In the genomic region with DNA sequence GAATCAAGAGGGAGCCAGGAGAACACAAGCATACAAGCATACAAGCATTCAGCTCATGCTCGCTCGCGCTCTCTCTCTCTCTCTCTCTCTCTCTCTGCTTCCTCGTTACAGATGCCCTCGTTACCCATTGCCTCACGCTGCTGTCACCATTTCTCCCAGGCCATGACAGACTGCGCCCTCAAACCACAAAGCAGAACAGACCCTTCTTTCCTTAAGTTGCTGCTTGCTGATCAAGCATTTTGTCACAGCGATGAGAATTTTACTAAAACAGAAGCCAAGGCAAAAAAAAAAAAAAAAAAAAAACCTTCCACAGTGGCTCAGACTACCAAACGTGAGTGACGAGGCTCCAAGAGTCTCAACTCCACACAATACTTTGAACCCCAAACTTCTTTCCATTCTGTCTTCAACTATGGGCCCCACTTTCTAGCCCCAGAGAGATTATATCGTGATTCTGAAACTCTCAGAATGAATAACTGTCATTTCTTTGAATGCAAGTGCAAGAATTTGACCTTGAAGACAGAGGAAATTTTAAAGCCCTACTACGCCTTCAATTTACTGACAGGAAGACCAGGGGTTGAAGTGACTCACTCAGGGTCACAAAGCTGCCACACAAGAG, we compare ENCODE assay signal across 10 mouse cellular contexts. TPM values are rescaled to one million over a fixed set of nuclear protein-coding genes. Genes with fewer than 3 reads are reported as not detected.
A peak's percentile ranks its signal among the peaks of the same experiment; 100 is the strongest.
DNase-seq lines count a peak whose midpoint lies in the region; ATAC-seq and TF ChIP-seq lines count a peak whose summit lies in the region.
"Had no signal": no experiment of that assay in that cellular context is flagged by ENCODE, and none has a peak within 500 bp of the region (broad histone marks: within the 10 kb centered on the region; RNA-seq: fewer than 3 reads in every experiment).

No protein-coding gene starts in this region.

- H3K27ac ChIP-seq in heart, adult 2 months = no peak overlapping the region
- 0 out of 2 replicates have a peak overlapping the region, but pooled peaks have one; percentile 24 for H3K27ac ChIP-seq in embryonic facial prominence, embryonic 10.5 days (replicated peaks)
- H3K27ac ChIP-seq in macrophage = peak overlapping the region; percentile 89
- H3K27ac ChIP-seq in forebrain, embryonic 11.5 days (ENCODE audit: low read depth, low read length) = no peak overlapping the region
- H3K27ac ChIP-seq in lung, postnatal 0 days (ENCODE audit: low read length) = no peak overlapping the region

- no peak for TF ChIP-seq CTCF in heart, adult 2 months (IDR thresholded peaks at IDR 0.05)
- no peak for TF ChIP-seq CTCF in lung, postnatal 0 days (IDR thresholded peaks at IDR 0.05)

- no peak overlapping the region for H3K9ac ChIP-seq in heart, adult 2 months (ENCODE audit: low read depth, low read length)
- no peak overlapping the region for H3K9ac ChIP-seq in forebrain, embryonic 11.5 days (ENCODE audit: low read length)
- no peak overlapping the region for H3K9ac ChIP-seq in lung, postnatal 0 days (replicated peaks; ENCODE audit: low read depth)

- no peak overlapping the region for H3K4me2 ChIP-seq in forebrain, embryonic 11.5 days (ENCODE audit: low read depth, low read length, severe bottlenecking)
- no peak overlapping the region for H3K4me2 ChIP-seq in lung, postnatal 0 days (replicated peaks; ENCODE audit: low read depth, low read length)
- H3K4me2 ChIP-seq: heart, embryonic 11.5 days had no signal

- H3K79me2 ChIP-seq in heart, adult 2 months (replicated peaks; ENCODE audit: control insufficient read depth, insufficient read depth, low read length) = no peaks in the 10 kb centered on the region
- H3K79me2 ChIP-seq in macrophage (ENCODE audit: inconsistent target) = peaks cover 26% of the 10 kb centered on the region; the same call in 1 of the 2 replicates

- WGBS in heart, adult 2 months = 84% methylated on average over 12 of the region's 12 CpGs
- 79% methylated on average over 12 of the region's 12 CpGs for WGBS in embryonic facial prominence, embryonic 10.5 days
- WGBS in macrophage (ENCODE audit: missing documents) = 6% methylated on average over 12 of the region's 12 CpGs
- 82% methylated on average over 12 of the region's 12 CpGs for WGBS in forebrain, embryonic 11.5 days
- WGBS in lung, postnatal 0 days = 69% methylated on average over 12 of the region's 12 CpGs

- intact Hi-C loops in heart, adult 2 months (cut with DNase I) = no loop called here

- DNase-seq in heart, adult 2 months = no peak
- no peak for DNase-seq in heart, adult 18-20 months
- peak; percentile 87 for DNase-seq in 416B (ENCODE audit: low read depth)
- no peak for DNase-seq in embryonic facial prominence, embryonic 10.5 days (ENCODE audit: low spot score)
- DNase-seq in forebrain, embryonic 11.5 days (ENCODE audit: low spot score) = no peak
- DNase-seq in cerebellum, postnatal 4 days (ENCODE audit: low spot score in 2 of 2) = no peak
- no peak for DNase-seq in lung, postnatal 0 days (ENCODE audit: low spot score)
- DNase-seq: adrenal gland, adult 8-10 months had no signal

- TF ChIP-seq EP300 in heart, adult 2 months (IDR thresholded peaks at IDR 0.05; ENCODE audit: insufficient read depth, low read depth, low read length) = peak; percentile 40; the same call in 1 of the 2 replicates
- TF ChIP-seq EP300 in lung, postnatal 0 days (IDR thresholded peaks at IDR 0.05) = no peak

- H3K27me3 ChIP-seq in heart, adult 2 months (ENCODE audit: control insufficient read depth, insufficient read depth, low read length) = no peaks in the 10 kb centered on the region
- H3K27me3 ChIP-seq in embryonic facial prominence, embryonic 10.5 days (replicated peaks; ENCODE audit: low read depth, poor library complexity, severe bottlenecking) = no peaks in the 10 kb centered on the region
- H3K27me3 ChIP-seq in forebrain, embryonic 11.5 days (ENCODE audit: control insufficient read depth, insufficient read depth, low read length) = no peaks in the 10 kb centered on the region
- H3K27me3 ChIP-seq in lung, postnatal 0 days (replicated peaks; ENCODE audit: insufficient read depth, low read length) = no peaks in the 10 kb centered on the region

- no peak for ATAC-seq in forebrain, embryonic 11.5 days (replicated peaks; ENCODE audit: low FRiP score)
- ATAC-seq in lung, postnatal 0 days = no peak; the same call in 1 of the 2 replicates

- TF ChIP-seq POLR2A in heart, adult 2 months (IDR thresholded peaks at IDR 0.05; ENCODE audit: insufficient read depth, low read depth, low read length) = no peak

- H3K36me3 ChIP-seq in heart, adult 2 months (ENCODE audit: control insufficient read depth, insufficient read depth, low read length) = no peaks in the 10 kb centered on the region
- H3K36me3 ChIP-seq in embryonic facial prominence, embryonic 10.5 days (replicated peaks) = peaks cover 22% of the 10 kb centered on the region
- no peaks in the 10 kb centered on the region for H3K36me3 ChIP-seq in macrophage (ENCODE audit: inconsistent target)
- H3K36me3 ChIP-seq in forebrain, embryonic 11.5 days (ENCODE audit: control insufficient read depth, insufficient read depth, low read length) = no peaks in the 10 kb centered on the region
- H3K36me3 ChIP-seq in lung, postnatal 0 days (ENCODE audit: insufficient read depth, low read length) = no peaks in the 10 kb centered on the region

- H3K4me1 ChIP-seq in heart, adult 2 months (ENCODE audit: control insufficient read depth, insufficient read depth, low read length) = peaks cover 20% of the 10 kb centered on the region
- peaks cover 97% of the 10 kb centered on the region for H3K4me1 ChIP-seq in embryonic facial prominence, embryonic 10.5 days
- H3K4me1 ChIP-seq in forebrain, embryonic 11.5 days (replicated peaks; ENCODE audit: control insufficient read depth, insufficient read depth, low read length) = 0 out of 2 replicates have a peak, but pooled peaks cover 2% of the 10 kb centered on the region
- peaks cover 37% of the 10 kb centered on the region for H3K4me1 ChIP-seq in lung, postnatal 0 days (ENCODE audit: insufficient read depth, low read depth, low read length)

- no peaks in the 10 kb centered on the region for H3K9me3 ChIP-seq in embryonic facial prominence, embryonic 10.5 days
- H3K9me3 ChIP-seq in forebrain, embryonic 11.5 days (ENCODE audit: control insufficient read depth, low read length) = no peaks in the 10 kb centered on the region
- H3K9me3 ChIP-seq in lung, postnatal 0 days (ENCODE audit: low read length) = no peaks in the 10 kb centered on the region

- H3K4me3 ChIP-seq in heart, adult 2 months = no peak overlapping the region
- no peak overlapping the region for H3K4me3 ChIP-seq in embryonic facial prominence, embryonic 10.5 days
- H3K4me3 ChIP-seq in macrophage (ENCODE audit: inconsistent target) = no peak overlapping the region
- no peak overlapping the region for H3K4me3 ChIP-seq in forebrain, embryonic 11.5 days (ENCODE audit: low read depth, low read length)
- no peak overlapping the region for H3K4me3 ChIP-seq in lung, postnatal 0 days (ENCODE audit: low read depth, low read length)

RNA-seq across cellular contexts. Expression of gene Smad3, which starts 19.6 kb away (rescaled TPM):
- total RNA-seq in heart, adult 2 months (2021) = 10 to 100 TPM; 12.4 to 13.0 TPM
- 18.4 and 24.0 TPM in 2 replicates for polyA plus RNA-seq in heart, adult 2 months (2012; rRNA removed)
- 10 to 100 TPM in 1 of 2 experiments, 1 to 10 TPM in 1; 9.1 to 10.3 TPM for total RNA-seq in heart, adult 18-20 months (2021)
- polyA plus RNA-seq in embryonic facial prominence, embryonic 10.5 days (2016; fragmentation: Nextera tagmentation; extraction: Ambion mirVana) = 23.4 and 25.5 TPM in 2 replicates
- total RNA-seq in macrophage (2018; cell fraction: chromatin; rRNA removed) = 10 to 100 TPM; 10.5 to 76.5 (median 36.5) TPM
- 10 to 100 TPM in 19 of 26 experiments, 1 to 10 TPM in 7; 6.8 to 18.9 (median 14.1) TPM for total RNA-seq in macrophage (2018; cell fraction: cytosol; rRNA removed)
- 10 to 100 TPM; 13.1 to 61.7 (median 28.8) TPM for total RNA-seq in macrophage (2018; cell fraction: nucleus; rRNA removed)
- polyA plus RNA-seq in macrophage (2018) = 9.9 to 14.5 TPM (median 12.2 TPM) in 3 replicates
- 16.6 and 17.9 TPM in 2 replicates for polyA plus RNA-seq in forebrain, embryonic 11.5 days (2014; fragmentation: Nextera tagmentation; extraction: Ambion mirVana)
- 11.8 and 12.3 TPM in 2 replicates for polyA plus RNA-seq in lung, postnatal 0 days (2015; fragmentation: Nextera tagmentation; extraction: Ambion mirVana)

Comparison
In these comparisons a context has a peak if more than half of its experiments do, and no peak if none do; other contexts are left out.
1. H3K27ac ChIP-seq: peak in embryonic facial prominence, embryonic 10.5 days (single experiment) and macrophage (single experiment); none in heart, adult 2 months (single experiment), forebrain, embryonic 11.5 days (single experiment) and lung, postnatal 0 days (single experiment).